28 mouse cellular contexts compared by ENCODE assay signal in genomic region chr12:56081406-56081805, GRCm38 (mm10).
"Had no signal": no experiment of that assay in that cellular context is flagged by ENCODE, and none has a peak within 500 bp of the region (broad histone marks: within the 10 kb centered on the region; RNA-seq: fewer than 3 reads in every experiment).

No protein-coding gene starts in this region.

- H3K9ac ChIP-seq: heart, embryonic 12.5 days; hindbrain, embryonic 12.5 days; hindbrain, embryonic 14.5 days; intestine, embryonic 15.5 days; limb, embryonic 12.5 days; liver, embryonic 13.5 days; liver, embryonic 15.5 days had no signal

- H3K9me3 ChIP-seq: heart, embryonic 10.5 days; heart, embryonic 12.5 days; hindbrain, embryonic 10.5 days; hindbrain, embryonic 12.5 days; intestine, embryonic 15.5 days; limb, embryonic 10.5 days; limb, embryonic 12.5 days; liver, embryonic 13.5 days; liver, embryonic 15.5 days had no signal

- DNase-seq: gastrocnemius, adult 2 months; gastrocnemius, postnatal 10 days; gastrocnemius, postnatal 25 days; heart, adult 18-20 months; heart, postnatal 10 days; heart, postnatal 4 days; kidney, adult 18-20 months; kidney, adult 8-10 months; kidney, postnatal 10 days; kidney, postnatal 25 days; kidney, postnatal 4 days; liver; liver, embryonic 13.5 days had no signal

- H3K4me3 ChIP-seq: gastrocnemius, adult 2 months; heart, embryonic 10.5 days; heart, embryonic 12.5 days; hindbrain, embryonic 10.5 days; hindbrain, embryonic 12.5 days; intestine, embryonic 15.5 days; layer of hippocampus, adult 2 months; left cerebral cortex, adult 2 months; limb, embryonic 10.5 days; limb, embryonic 12.5 days; liver, embryonic 13.5 days; liver, embryonic 15.5 days had no signal

- H3K36me3 ChIP-seq: heart, embryonic 10.5 days; heart, embryonic 12.5 days; hindbrain, embryonic 10.5 days; hindbrain, embryonic 12.5 days; intestine, embryonic 15.5 days; limb, embryonic 10.5 days; limb, embryonic 12.5 days; liver, embryonic 13.5 days; liver, embryonic 15.5 days had no signal

- H3K27me3 ChIP-seq: heart, embryonic 12.5 days; hindbrain, embryonic 12.5 days; intestine, embryonic 15.5 days; limb, embryonic 12.5 days; liver, embryonic 13.5 days; liver, embryonic 15.5 days had no signal

- H3K4me2 ChIP-seq: heart, embryonic 12.5 days; hindbrain, embryonic 12.5 days; hindbrain, embryonic 14.5 days; intestine, embryonic 15.5 days; limb, embryonic 12.5 days; liver, embryonic 11.5 days; liver, embryonic 13.5 days; liver, embryonic 15.5 days had no signal

- ATAC-seq: hindbrain, embryonic 16.5 days; inflammation-experienced regulatory T-cells, adult 6 months; intestine, embryonic 15.5 days; intestine, postnatal 0 days had no signal

- H3K4me1 ChIP-seq: heart, embryonic 10.5 days; heart, embryonic 12.5 days; hindbrain, embryonic 10.5 days; hindbrain, embryonic 12.5 days; intestine, embryonic 15.5 days; limb, embryonic 10.5 days; limb, embryonic 12.5 days; liver, embryonic 13.5 days; liver, embryonic 15.5 days had no signal

- H3K27ac ChIP-seq: gastrocnemius, adult 2 months; heart, embryonic 10.5 days; hindbrain, embryonic 10.5 days; hindbrain, embryonic 12.5 days; hindbrain, embryonic 14.5 days; intestine, embryonic 15.5 days; layer of hippocampus, adult 2 months; left cerebral cortex, adult 2 months; limb, embryonic 10.5 days; limb, embryonic 12.5 days; liver, embryonic 13.5 days; liver, embryonic 15.5 days had no signal
